Mouse (Mus musculus): ENCODE measurements at regions not wholly inside any gene's neighbourhood (a gene's known extent, or its start where the extent isn't known, plus 50 kb on each side); places are given as distances from the start of the nearest gene placed in this dataset.

DNA sequence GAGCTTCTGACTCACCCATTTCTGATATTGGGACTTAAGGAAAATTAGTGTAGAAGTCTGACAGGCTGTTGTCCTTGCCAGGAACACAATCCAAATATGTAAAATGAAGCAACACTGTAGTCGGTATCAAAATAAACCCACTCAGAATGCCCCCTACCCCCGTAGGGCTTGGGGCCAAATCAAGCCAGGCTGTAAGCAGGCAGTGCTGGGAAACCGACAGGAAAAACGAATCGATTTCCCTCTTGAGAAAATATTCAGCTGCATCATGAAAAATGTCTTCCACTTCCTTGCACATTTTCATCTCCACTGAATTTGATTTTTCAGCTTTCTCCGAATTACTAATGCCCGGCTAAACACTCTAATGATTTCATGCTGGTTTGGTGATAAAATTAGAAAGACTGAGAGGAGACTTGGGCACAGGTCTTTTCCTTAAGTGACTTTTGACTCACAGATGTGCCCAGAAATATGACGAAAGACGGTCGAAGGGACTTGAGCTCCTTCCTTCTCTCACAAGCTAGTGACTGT is 485.7 kb downstream of the Fat4 start:
- DNase-seq (ENCODE audit: low spot score): peak; percentile 81

- DNase-seq (ENCODE audit: low spot score): no peak
Measured at GRCm38 (mm10) chr3:39375465-39375864, 488.7 kb downstream of the Fat4 start.

DNA sequence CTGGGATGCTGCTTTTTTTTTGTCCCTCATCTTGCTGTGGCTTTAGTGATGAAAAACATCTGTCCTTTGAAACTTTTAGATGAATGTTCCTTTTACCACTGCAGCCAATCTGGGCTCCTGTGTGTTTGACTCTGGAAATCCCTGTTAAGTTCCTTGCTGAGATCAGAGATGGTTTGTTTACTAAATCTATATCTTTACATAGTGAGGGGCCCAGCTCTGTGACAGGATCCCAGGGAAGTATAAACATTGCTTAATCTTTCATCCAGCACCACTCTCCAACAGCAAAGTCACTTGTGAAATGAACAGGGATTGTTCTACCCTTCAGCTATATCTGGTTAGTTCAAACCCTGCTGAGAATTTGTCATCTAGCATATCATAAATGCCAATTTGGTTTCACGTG is 501.8 kb downstream of the Fat4 start:
- no peak for DNase-seq (ENCODE audit: low spot score)

DNA sequence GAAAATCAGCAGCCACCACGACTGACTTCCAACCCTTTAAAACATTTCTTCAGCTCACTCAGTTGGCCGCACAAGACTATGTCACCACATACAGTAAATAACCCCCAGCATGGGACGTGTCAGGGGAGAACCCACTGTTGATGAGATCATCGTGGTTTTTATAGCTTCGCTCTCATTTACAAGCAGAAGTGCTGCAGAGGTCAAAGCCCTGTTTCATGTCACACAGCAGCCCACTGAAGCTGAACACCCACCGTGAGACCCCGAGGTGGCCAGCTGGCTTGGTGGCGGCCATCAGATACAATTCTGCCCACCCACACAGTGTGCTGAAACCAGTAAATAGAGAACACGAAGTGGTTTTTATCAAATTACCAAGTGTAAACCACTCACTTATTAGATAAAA is 503.7 kb downstream of the Fat4 start:
- DNase-seq (ENCODE audit: low spot score): no peak

GRCm38 (mm10) chr3:39392053-39392452 is 505.3 kb downstream of the Fat4 start:
- DNase-seq (ENCODE audit: low spot score): no peak

DNA sequence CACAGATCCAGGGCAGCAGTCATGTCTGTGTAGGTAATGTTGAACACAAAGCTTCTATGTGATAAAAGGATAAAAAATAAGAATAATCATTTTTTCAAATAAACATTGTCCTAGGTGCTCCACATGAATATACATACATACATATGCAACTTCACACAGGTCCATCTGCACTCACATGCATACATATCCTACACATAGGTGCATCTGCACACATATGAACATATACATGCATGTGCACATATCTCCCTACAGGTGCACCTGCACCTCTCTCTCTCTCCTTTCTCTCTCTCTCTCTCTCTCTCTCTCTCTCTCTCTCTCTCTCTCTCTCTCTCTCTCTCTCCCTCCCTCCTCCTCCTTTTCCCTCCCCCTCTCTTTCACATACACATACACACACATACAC is 509.9 kb downstream of the Fat4 start:
- DNase-seq (ENCODE audit: low spot score): no peak

- no peak for DNase-seq (ENCODE audit: low spot score)
Measured at GRCm38 (mm10) chr3:39397255-39397654, 510.5 kb downstream of the Fat4 start.

GRCm38 (mm10) chr3:39397677-39398076 is 510.9 kb downstream of the Fat4 start:
- DNase-seq (ENCODE audit: low spot score): no peak

DNA sequence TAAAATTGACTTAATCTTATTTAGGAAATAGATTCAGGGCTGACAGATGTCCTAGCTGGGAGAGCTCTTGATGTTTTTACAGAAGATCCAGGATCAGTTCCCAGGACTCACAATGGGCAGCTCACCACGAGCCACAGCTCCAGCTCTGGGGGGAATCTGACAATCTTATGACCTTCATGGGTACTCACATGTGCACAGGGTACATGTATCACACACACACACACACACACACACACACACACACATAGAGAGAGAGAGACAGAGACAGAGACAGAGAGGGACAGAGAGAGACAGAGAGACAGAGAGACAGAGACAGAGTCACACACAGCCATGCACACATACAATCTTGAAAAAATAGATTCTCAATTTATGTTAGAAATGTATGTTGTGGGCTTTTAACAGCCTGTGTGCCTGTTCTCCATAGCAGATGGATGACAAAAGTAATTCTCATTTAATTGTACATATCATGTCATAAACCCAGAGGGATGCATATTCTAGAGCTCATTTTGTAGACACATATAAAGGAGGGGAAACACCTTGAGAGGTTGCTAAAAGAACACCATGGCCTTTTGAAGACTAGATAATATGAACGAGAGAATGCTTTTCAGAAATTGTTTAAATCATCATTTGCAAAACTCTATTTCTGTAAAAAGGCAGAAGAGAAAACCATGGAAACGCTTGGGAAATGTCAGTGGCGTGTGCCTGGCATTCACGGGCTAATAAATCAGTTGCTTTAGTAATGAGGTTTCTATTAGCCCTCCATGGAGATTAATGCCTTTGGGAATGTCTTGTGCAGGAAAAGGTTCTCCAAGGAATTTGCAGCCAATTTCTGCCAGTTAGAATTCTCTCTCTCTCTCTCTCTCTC is 538.3 kb downstream of the Fat4 start:
- no peak for DNase-seq (ENCODE audit: low spot score)

DNA sequence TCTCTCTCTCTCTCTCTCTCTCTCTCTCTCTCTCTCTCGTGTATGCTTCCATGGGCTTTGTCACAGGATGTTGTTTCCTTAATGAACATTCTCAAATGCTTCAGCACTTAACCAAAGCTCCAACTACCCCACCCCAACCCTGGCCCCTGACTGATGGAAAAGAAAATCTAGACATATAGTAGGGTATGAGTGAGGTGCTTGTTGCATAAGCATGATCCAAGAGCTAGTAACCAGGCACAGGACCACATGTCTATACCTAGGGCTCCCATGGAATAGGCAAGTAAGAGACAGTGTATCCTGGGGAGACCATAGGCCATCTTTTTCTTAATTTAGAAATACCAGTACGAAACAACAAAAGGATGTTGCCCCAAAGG is 538.9 kb downstream of the Fat4 start:
- DNase-seq (ENCODE audit: low spot score): no peak

GRCm38 (mm10) chr3:39443328-39443727 is 556.6 kb downstream of the Fat4 start:
- DNase-seq (ENCODE audit: low spot score): peak; percentile 37

DNA sequence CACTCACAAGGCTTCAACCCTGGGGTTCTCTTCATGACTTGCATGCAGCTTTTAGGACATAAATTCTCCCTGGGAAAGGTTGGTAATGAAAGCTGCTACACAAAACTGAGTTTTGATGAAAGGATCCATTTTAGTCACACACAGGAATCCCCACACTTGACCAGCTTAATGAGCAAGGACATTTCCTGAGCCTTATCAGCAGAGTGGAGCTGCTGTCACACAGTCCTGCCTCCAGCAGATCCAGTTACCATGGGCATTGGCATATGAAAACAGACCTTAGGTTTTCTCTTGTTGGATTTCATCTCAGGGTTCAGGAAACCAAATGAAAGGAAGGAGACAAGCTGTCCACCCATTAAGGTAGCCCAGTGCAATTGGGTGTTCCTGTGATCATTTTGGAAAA is 568.9 kb downstream of the Fat4 start:
- no peak for DNase-seq (ENCODE audit: low spot score)

DNA sequence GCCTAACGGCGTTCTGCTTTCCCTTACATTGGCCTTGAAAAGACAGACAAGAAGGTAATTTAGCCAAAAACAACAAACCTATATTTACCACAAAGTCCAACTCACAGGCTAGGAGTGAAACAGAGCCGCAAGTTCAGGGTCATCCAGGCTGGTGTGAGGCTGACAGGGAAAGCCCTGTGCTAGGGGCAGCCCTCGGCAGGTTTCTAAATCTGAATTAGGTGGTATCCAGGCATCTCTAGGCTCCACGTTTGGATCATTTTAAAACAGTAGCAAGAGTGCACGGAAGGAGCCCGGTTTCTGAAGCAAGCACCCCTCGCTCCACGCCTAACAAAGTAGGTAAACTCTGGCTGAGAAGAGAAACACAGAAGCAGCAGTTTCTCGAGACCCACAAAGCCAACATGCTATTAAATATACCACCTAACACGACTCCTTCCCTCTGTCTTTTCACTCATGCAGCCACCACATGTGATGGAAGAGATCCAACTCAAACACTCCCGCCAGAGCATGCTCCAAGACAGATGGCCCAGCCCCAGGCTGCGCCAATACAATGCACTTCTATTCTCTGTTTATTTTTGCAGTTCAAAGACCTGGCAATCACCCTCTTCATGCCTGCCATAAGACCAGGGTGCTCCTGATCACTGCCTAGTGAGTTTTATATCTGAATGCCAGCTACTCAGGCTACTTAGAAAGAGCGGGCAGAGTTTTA is 573.6 kb downstream of the Fat4 start:
- no peak for DNase-seq (ENCODE audit: low spot score)

- DNase-seq (ENCODE audit: low spot score): no peak
Measured at GRCm38 (mm10) chr3:39461561-39461960, 574.8 kb downstream of the Fat4 start.

- DNase-seq (ENCODE audit: low spot score): no peak
Measured at GRCm38 (mm10) chr3:39465811-39466210, 579.1 kb downstream of the Fat4 start.

- DNase-seq (ENCODE audit: low spot score): no peak
Measured at GRCm38 (mm10) chr3:39489392-39489791, 602.7 kb downstream of the Fat4 start.

DNA sequence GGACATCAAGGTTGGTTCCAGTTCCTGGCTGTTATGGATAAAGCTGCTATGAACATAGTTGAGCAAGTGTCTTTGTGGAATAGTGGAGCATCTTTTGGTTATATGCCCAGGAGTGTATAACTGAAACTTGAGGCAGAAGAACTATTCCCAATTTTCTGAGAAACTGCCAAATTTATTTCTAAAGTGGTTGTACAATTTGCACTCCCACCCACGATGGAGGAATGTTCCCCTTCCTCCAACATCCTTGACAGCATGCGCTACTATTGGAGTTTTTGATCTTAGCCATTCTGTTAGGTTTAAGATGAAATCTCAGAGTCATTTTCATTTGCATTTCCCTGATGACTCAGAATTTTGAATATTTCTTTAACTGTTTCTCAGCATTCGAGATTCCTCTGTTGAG is 607.6 kb downstream of the Fat4 start:
- DNase-seq (ENCODE audit: low spot score): no peak

DNA sequence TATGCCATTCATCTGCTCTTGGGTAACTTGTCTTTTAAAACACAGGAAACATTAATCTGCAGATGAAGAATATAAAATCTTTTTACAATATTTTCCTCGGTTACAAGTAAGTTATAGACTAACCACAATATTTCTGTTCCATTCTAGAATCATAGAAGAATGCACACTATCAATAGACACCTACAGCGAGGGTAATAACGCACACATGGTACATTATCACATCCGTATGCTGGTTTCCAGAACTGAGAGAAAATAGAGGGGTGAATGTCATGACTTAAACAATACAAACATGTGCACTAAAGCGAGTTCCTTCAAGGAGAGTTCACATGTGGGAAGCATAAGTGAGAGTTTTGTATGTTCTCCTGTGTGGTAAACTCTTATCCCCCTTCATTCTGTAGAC is 641.3 kb downstream of the Fat4 start:
- DNase-seq (ENCODE audit: low spot score): no peak

- no peak for DNase-seq (ENCODE audit: low spot score)
Measured at GRCm38 (mm10) chr3:39537515-39537914, 650.8 kb downstream of the Fat4 start.

DNA sequence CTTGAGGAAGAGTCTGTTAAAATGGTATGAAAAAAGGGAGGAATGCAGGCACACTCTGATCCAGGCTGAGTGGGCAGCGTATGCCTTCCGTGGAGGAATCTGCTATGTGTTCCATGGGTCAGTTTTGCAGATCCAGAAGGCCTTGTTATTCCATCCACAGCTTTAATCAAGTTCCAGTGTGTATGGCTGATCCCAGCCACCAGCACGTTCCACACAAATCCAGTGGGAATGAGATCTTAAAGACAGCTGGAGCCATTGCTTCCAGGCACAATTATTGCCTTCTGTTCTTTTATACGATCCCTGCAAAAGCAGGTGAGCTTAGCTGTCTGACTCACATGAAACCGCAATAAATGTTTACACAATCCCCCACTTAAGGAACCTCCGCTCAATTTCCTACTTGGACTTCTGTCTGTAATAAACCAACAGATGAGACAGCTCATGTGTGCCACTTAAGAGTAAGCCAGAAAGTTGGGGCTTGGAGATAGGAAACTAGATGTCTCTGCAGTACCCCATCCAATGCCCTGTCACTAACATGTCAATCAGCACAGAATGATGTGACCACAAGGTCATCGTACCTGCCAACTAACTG is 653.9 kb downstream of the Fat4 start:
- no peak for DNase-seq (ENCODE audit: low spot score)

DNA sequence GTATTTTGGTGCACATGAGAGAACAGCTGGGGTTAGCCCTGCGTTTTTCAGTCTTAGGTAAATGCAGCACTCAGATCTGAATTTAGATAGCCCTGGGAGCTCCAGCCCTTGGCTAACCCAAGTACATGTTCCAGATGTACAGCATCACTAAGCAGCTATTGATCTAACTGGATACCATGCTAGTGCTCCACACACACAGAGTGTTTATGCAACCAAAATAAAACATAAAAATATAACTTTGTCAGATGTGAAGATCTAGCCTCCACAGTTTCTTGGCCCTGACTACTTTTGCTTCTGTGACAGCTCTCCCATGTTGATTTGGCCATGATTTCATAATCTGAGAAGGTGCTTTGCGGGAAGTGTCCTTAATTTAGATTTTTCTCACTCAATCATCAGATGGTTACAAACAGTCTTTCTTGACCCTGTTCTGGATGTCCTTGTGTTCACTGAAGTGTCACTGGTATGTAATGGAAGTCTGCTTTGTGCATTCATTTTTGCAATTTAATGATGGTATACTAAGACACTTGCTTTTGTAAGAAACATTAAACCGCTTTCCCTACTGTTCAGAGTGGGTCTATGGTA is 672.8 kb downstream of the Fat4 start:
- no peak for DNase-seq (ENCODE audit: low spot score)

DNA sequence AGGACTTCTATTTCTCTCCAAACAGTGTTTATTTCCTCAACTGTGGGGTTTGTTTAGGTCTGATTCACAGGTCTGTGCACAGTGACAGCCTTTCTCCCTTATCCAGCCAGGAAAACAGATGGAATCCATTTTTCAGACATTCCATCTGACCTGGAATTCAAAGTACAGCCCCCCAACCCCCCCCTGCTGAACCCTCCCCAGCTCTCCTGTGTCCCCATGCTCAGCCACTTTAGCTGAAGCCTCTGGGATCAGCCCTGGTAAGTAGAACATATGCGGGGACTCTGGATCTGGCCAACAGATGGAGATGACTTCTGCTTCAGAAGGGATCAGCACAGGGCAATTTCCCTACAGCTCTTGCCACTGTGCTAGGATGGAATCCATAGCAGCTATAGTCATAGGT is 674.2 kb downstream of the Fat4 start:
- no peak for DNase-seq (ENCODE audit: low spot score)

All from retina, embryonic 14.5 days (tissue).